Mouse (Mus musculus) olfactory bulb, adult 2 months (tissue): Measurements from ENCODE around the gene AC124502.3. TPM values are rescaled to one million over a fixed set of nuclear protein-coding genes. Genes with fewer than 3 reads are reported as not detected.
A peak's percentile ranks its signal among the peaks of the same experiment; 100 is the strongest.
"Not testable (repeated sequence)": the region's sequence is repeated elsewhere in the genome, so short reads cannot be mapped to it uniquely, and the experiment has no call there.

ENCODE experiments used
- H3K27ac ChIP-seq: fragments of 200-500 bp; 2 replicates; pipeline ENCODE4 v1.5.1; 2012; ENCODE audit warnings: low read depth, low read length; ENCODE audit not compliant: insufficient read depth
- H3K4me1 ChIP-seq: fragments of 200-500 bp; 2 replicates; pipeline ENCODE4 v1.6.1; 2012; ENCODE audit warnings: low read length; ENCODE audit not compliant: control insufficient read depth, insufficient read depth
- H3K4me3 ChIP-seq: fragments of 200-500 bp; 2 replicates; pipeline ENCODE4 v1.5.1; 2012; ENCODE audit warnings: mild to moderate bottlenecking, low read depth, low read length, moderate library complexity; ENCODE audit not compliant: insufficient read depth
- CTCF ChIP-seq: fragments of 200-500 bp; IDR thresholded peaks from 2 replicates; pipeline ENCODE4 v1.5.1; 2012; ENCODE audit warnings: low read depth, mild to moderate bottlenecking, low read length, moderate library complexity; ENCODE audit not compliant: insufficient read depth
- POLR2A ChIP-seq: fragments of 200-500 bp; IDR thresholded peaks from 2 replicates; pipeline ENCODE4 v1.6.1; 2012; ENCODE audit warnings: mild to moderate bottlenecking, low read depth, low read length, moderate library complexity; ENCODE audit not compliant: insufficient read depth
- WGBS: fragments of 180-500 bp; shearing (Covaris S2); methylation state at CpG from one replicate; pipeline ENCODE4 v1.1.7; 2018; 5-methylcytosine and 5-hydroxymethylcytosine counted together
- polyA plus RNA-seq: library from polyadenylated mRNA; stranded (reverse); fragments of >200 nt; gene quantifications from 2 replicates; pipeline ENCODE4 v1.2.4, GENCODE M21; 2012; ENCODE audit warnings: low replicate concordance; ENCODE audit not compliant: missing spikeins, insufficient read depth, insufficient read length

The AC124502.3 gene
- polyA plus RNA-seq, 1 experiment: not detected

DNA sequence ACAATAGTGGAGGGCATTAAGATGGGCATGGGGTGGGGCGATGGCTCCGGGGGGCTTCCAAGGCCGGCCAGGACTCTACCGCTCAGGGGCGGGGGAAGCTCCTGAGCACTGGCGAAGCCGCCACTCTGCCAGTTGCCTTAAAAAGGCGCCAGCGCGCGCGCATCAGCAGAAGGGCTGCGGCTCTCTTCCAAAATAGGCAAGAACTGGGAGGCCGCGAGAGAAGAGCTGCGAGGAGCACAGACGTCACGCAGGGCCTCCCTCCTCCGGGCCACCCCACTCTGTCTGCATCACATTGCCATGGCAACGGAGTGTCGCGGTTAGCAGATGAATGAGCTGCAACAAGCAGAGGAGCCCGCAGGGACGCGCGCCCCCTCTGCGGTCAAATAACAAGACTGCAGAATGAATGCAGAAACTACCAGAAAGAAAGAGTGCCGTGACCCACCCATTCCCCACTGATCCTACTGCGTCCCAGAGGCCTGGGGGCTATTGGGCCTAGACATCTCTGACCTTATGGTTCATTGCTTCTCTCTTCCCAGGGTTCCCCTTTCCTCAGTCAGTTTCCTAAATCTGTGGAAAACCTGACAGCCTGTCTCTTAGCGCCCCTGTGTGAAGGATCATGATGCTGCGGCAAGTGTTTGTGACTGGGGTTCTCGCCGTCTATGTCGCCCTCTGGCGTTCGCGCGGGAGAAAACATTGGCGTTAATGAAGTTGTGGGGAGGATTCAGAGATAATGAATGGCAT is 36.9 kb upstream of the AC124502.3 start:
- TF ChIP-seq POLR2A: peak; percentile 60; the same call in 1 of the 2 replicates
- TF ChIP-seq CTCF: peak; percentile 73; the same call in 1 of the 2 replicates
- WGBS: under 1% methylated on average over 39 of the region's 39 CpGs

GRCm38 (mm10) chr19:5003644-5004043 is 35.0 kb upstream of the AC124502.3 start:
- not testable (repeated sequence) for H3K27ac ChIP-seq, H3K4me3 ChIP-seq
- 72% methylated on average over 2 of the region's 2 CpGs for WGBS
- H3K4me1 ChIP-seq: peaks cover 28% of the 10 kb centered on the region

More for the DNA sequence above, 36.9 kb upstream of the AC124502.3 start:
- Histone ChIP-seq H3K4me3 (peak overlapping the region; percentile 36), H3K27ac (peak overlapping the region; percentile 94), H3K4me1 (peaks cover 42% of the 10 kb centered on the region)

DNA sequence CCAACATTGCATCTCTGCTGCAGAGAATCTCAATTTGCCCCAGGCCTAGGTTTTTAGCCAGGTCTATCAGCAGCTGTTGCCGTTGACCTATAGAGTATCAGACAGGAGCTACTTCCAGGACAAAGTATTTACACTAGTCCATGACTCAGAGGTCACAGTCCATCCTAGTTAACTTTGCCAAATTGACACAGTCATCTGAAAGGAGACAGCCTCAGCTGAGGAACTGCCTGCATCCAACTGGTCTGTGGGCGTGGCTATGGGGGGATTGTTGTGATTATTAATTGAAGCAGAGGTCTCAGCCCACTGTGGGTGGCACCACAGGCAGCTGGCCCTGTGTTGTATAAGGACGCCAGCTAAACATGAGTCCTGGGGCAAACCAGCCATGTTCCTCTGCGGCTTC is 33.8 kb upstream of the AC124502.3 start:
- no peak for TF ChIP-seq CTCF
- Histone ChIP-seq H3K4me3 (no peak overlapping the region), H3K27ac (no peak overlapping the region), H3K4me1 (peaks cover 15% of the 10 kb centered on the region)
- 57% methylated on average over 4 of the region's 4 CpGs for WGBS

DNA sequence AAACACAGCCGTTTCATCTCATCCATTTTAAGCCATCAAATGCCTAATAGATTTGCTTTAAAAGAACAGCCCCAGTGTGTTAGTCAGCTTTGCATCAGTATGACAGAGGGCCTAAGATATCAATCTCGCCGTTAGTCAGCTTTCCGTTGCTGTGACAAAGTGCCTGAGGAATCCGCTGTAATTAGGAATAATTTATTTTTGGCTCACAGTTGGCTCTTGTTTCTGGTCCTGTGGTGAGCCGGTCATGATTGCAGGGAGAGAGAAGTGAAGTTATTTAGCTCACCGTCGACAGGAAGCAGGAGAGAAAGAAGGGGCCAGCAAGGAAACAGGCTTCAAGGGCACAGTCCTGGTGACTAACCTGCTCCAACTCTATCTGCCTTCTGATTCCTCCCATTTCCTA is 25.6 kb upstream of the AC124502.3 start:
- TF ChIP-seq POLR2A (no peak), CTCF (no peak)
- no peak overlapping the region for H3K27ac ChIP-seq
- 33% methylated on average over 8 of the region's 8 CpGs for WGBS
- H3K4me3 ChIP-seq: no peak overlapping the region
- H3K4me1 ChIP-seq: peaks cover 6% of the 10 kb centered on the region

- no peak overlapping the region for H3K27ac ChIP-seq
- 8% methylated on average over 8 of the region's 8 CpGs for WGBS
- H3K4me3 ChIP-seq: no peak overlapping the region
- H3K4me1 ChIP-seq: peaks cover 6% of the 10 kb centered on the region
- peak; percentile 34; the same call in 1 of the 2 replicates for TF ChIP-seq CTCF
- TF ChIP-seq POLR2A: no peak
Measured at GRCm38 (mm10) chr19:5014961-5015398, 23.7 kb upstream of the AC124502.3 start.

DNA sequence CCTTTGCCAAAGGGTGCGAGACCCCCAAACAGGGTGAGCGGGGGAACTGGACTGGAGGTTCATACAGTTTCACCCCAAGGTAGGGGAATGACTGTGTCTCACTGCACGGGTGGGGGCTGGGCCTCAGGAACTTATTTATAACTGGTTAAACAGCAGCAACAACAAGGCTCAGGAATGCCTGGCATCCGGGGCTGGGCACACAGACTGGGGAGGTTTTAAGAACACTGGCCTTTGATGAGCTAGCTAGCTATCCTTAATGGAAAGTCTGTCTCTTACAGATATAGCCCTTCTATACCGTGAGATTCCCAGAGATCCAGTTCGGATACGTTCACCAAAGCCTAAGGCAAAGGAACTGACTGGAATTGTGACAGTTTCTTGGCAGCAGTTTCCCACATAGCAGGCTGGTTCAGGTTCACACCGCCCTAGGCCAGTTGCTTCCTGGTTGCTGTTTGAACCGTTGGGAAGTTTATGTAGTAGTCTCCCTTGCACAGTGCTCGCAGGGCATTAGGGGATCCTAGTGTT is 22.4 kb upstream of the AC124502.3 start:
- WGBS: 30% methylated on average over 10 of the region's 10 CpGs
- peaks cover 6% of the 10 kb centered on the region for H3K4me1 ChIP-seq
- H3K27ac ChIP-seq: no peak overlapping the region
- TF ChIP-seq POLR2A: no peak
- TF ChIP-seq CTCF: no peak
- H3K4me3 ChIP-seq: no peak overlapping the region

DNA sequence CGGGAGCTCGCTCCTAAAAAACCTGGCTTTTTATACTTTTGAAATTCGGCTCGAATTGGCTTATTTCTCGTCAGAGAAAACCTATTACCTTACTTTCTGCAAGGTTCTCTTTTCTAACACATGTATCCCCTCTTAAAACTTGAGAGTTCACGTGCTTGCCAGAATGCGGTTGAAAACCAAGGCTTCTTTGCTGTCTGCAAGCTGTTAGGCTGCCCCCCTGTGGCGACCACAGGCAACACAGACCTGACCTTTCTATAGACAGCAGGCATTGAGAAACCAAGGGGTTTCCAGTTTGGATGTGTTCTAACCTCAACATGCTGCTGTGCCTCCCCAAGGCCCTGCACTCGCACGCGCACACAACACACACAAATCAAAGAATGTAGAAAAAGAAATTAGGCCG is 21.9 kb upstream of the AC124502.3 start:
- TF ChIP-seq POLR2A (no peak), CTCF (peak; percentile 61; the same call in 1 of the 2 replicates)

DNA sequence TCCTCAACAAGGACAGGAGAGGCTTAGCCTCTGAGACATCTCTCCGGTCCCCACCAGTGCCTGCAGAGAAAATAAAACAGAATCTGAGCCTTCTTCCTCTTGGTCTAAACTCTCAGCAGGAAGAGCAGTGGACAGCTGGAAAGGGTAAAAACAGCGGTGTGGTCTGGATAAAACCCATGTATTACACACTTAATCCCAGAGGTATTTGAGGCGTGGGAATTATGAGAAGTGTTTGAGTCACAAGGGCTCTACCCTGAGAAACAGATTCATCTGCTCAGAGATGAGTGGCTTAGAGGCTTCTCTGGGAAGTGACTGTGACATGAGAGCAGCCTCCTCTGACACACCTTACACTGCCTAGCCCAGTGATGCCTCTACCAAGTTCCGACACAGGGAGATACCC is 21.1 kb upstream of the AC124502.3 start:
- 89% methylated on average over 4 of the region's 4 CpGs for WGBS
- H3K4me3 ChIP-seq: no peak overlapping the region
- H3K4me1 ChIP-seq: peaks cover 6% of the 10 kb centered on the region
- TF ChIP-seq CTCF (no peak), POLR2A (no peak)
- no peak overlapping the region for H3K27ac ChIP-seq

More for the DNA sequence above, 21.9 kb upstream of the AC124502.3 start:
- Histone ChIP-seq H3K27ac (no peak overlapping the region), H3K4me1 (peaks cover 6% of the 10 kb centered on the region), H3K4me3 (no peak overlapping the region)
- 20% methylated on average over 12 of the region's 12 CpGs for WGBS

DNA sequence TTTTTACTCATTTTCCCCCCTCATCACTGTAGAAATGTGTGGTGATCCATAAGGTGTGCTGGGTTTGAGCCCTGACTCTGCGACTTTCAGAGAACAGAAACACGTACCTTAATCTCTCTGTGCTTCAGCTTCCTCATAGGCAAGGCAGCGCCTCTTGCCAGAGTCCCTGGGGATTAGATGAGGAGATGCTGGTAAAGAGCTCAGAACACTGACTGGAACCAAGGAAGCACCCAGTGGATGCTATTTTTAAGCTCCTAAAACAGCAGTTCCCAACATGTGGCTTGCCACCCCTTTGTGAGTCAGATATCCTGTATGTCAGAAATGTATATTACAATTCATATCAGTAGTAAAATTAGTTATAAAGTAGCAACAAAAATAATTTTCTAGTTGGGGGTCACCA is 20.5 kb upstream of the AC124502.3 start:
- WGBS: 66% methylated on average over 3 of the region's 3 CpGs
- Histone ChIP-seq H3K4me3 (no peak overlapping the region), H3K4me1 (peaks cover 6% of the 10 kb centered on the region), H3K27ac (no peak overlapping the region)
- TF ChIP-seq POLR2A: no peak
- TF ChIP-seq CTCF: no peak

GRCm38 (mm10) chr19:5021416-5021815 is 17.3 kb upstream of the AC124502.3 start:
- Histone ChIP-seq H3K27ac (no peak overlapping the region), H3K4me3 (no peak overlapping the region), H3K4me1 (peaks cover 18% of the 10 kb centered on the region)
- TF ChIP-seq POLR2A: no peak
- no peak for TF ChIP-seq CTCF
- 82% methylated on average over 2 of the region's 2 CpGs for WGBS
